Mouse (Mus musculus): ENCODE data around the gene Sox11.

DNA sequence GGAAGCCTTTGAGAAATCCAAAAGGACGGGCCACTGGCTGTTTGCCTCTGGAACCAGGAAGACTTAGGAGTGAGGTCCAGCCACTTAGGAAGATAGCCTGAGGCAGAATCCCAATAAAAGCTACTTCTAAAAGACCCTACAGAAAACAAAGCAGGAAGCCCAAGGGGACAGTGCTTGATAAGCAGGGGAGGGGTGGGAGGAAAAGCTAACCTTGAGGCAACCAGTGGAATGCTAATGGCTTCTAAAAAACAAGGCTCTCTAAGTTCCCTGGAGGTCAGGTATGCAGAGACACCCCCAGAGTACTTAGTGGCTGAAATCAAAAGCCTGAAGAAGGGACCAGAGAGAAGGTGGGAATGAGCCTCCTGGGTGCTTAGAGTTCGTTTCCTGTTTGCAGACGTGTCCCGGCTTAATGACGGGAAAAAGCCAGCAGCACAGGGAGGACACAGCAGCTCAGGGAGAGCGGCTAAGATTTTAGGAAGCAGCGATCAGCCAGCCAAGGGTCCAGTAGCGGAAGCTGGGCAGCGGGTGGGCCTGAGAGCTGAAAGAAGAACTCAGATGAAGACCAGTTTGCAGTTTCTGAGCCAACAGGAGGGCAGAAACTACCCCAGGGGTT, 30.4 kb downstream of the Sox11 start:
- TF ChIP-seq CTCF (IDR thresholded peaks at IDR 0.05; ENCODE audit: borderline replicate concordance, insufficient read depth, low read length) (no peak), POLR2A (IDR thresholded peaks at IDR 0.05; ENCODE audit: low read depth, low read length) (no peak)

All from embryonic fibroblast, embryonic 13.5 days (primary cell).